In the genomic region with DNA sequence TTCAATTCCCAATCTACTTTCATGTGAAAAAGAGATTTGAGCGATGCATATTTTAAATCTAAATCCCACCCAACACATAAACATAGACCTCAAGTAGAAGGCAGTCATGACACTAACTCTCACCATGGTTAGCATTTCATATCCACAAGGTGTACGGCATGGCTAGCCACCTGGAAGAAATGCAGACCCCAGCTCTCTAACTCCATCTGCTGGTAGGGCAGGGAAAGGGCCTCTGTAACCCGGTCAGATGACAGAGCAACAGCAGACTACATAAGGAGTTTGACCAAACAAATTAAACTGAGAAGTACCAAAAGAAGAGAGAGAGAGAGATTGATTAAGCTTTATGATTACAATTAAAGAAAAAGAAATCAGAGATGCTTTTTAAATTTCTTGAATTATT, we compare ENCODE assay signal across 13 mouse cellular contexts.
A peak's percentile ranks its signal among the peaks of the same experiment; 100 is the strongest.
DNase-seq lines count a peak whose midpoint lies in the region; ATAC-seq and TF ChIP-seq lines count a peak whose summit lies in the region.
"Had no signal": no experiment of that assay in that cellular context is flagged by ENCODE, and none has a peak within 500 bp of the region (broad histone marks: within the 10 kb centered on the region; RNA-seq: fewer than 3 reads in every experiment).

No protein-coding gene starts in this region.

- TF ChIP-seq POLR2A in testis, adult 2 months (IDR thresholded peaks at IDR 0.05; ENCODE audit: control insufficient read depth, low read depth, low read length): no peak
- TF ChIP-seq POLR2A in small intestine, adult 2 months (IDR thresholded peaks at IDR 0.05; ENCODE audit: low read depth, low read length): no peak

- peak; percentile 21; the same call in 1 of the 2 replicates for TF ChIP-seq CTCF in testis, adult 2 months (IDR thresholded peaks at IDR 0.05; ENCODE audit: control insufficient read depth, insufficient read depth, insufficient replicate concordance, low read depth, low read length)
- peak; percentile 59; the same call in 1 of the 2 replicates for TF ChIP-seq CTCF in small intestine, adult 2 months (IDR thresholded peaks at IDR 0.05; ENCODE audit: extremely low read depth, insufficient read length, insufficient replicate concordance, low read depth, low read length)

- no peak overlapping the region for H3K27ac ChIP-seq in kidney, embryonic 15.5 days
- no peak overlapping the region for H3K27ac ChIP-seq in testis, adult 2 months (ENCODE audit: control insufficient read depth, insufficient read depth, low read depth, low read length)
- no peak overlapping the region for H3K27ac ChIP-seq in small intestine, adult 2 months (ENCODE audit: insufficient read depth, low read depth, low read length)
- H3K27ac ChIP-seq: neural tube, embryonic 13.5 days had no signal

- ATAC-seq in kidney, embryonic 15.5 days (replicated peaks; ENCODE audit: low FRiP score): no peak
- ATAC-seq: activated CD4-positive, CD25-positive, alpha-beta regulatory T cell, adult 4 months; hindbrain, embryonic 16.5 days had no signal

- WGBS in kidney, embryonic 15.5 days: 94% methylated on average over 3 of the region's 3 CpGs
- 86% methylated on average over 3 of the region's 3 CpGs for WGBS in small intestine, adult 2 months

- peak; percentile 10 for DNase-seq in kidney, adult 11 months
- no peak for DNase-seq in testis, postnatal 10 days (ENCODE audit: low spot score)
- DNase-seq in T-cell, adult 2 months (ENCODE audit: low spot score): peak; percentile 2
- DNase-seq in cerebellum, postnatal 4 days (ENCODE audit: low spot score in 2 of 2): no peak
- DNase-seq in ovary, postnatal 14 days (ENCODE audit: low spot score): no peak
- DNase-seq: cerebellum, adult 11-12 months had no signal

- no peak overlapping the region for H3K9ac ChIP-seq in kidney, embryonic 15.5 days
- H3K9ac ChIP-seq: neural tube, embryonic 13.5 days had no signal

- no peaks in the 10 kb centered on the region for H3K9me3 ChIP-seq in kidney, embryonic 15.5 days (replicated peaks)
- H3K9me3 ChIP-seq: megakaryocyte, embryonic 14.5 days; neural tube, embryonic 13.5 days had no signal

- H3K4me3 ChIP-seq in kidney, embryonic 15.5 days (replicated peaks): no peak overlapping the region
- H3K4me3 ChIP-seq in testis, adult 2 months (ENCODE audit: control insufficient read depth, low read depth, low read length): no peak overlapping the region
- H3K4me3 ChIP-seq in small intestine, adult 2 months (ENCODE audit: low read depth, low read length): no peak overlapping the region
- H3K4me3 ChIP-seq: megakaryocyte, embryonic 14.5 days; neural tube, embryonic 13.5 days had no signal

- no peak overlapping the region for H3K4me2 ChIP-seq in kidney, embryonic 15.5 days
- H3K4me2 ChIP-seq: neural tube, embryonic 13.5 days had no signal

- no peaks in the 10 kb centered on the region for H3K27me3 ChIP-seq in kidney, embryonic 15.5 days
- H3K27me3 ChIP-seq in testis, adult 2 months (ENCODE audit: control insufficient read depth, insufficient read depth, low read length): no peaks in the 10 kb centered on the region
- H3K27me3 ChIP-seq in small intestine, adult 2 months (ENCODE audit: control insufficient read depth, insufficient read depth, low read length): no peaks in the 10 kb centered on the region
- H3K27me3 ChIP-seq: megakaryocyte, embryonic 14.5 days; neural tube, embryonic 13.5 days had no signal

- peaks cover 14% of the 10 kb centered on the region; the same call in 1 of the 2 replicates for H3K36me3 ChIP-seq in kidney, embryonic 15.5 days
- H3K36me3 ChIP-seq in testis, adult 2 months (ENCODE audit: control insufficient read depth, insufficient read depth, low read length): no peaks in the 10 kb centered on the region
- peaks cover 2% of the 10 kb centered on the region; the same call in 1 of the 2 replicates for H3K36me3 ChIP-seq in small intestine, adult 2 months (ENCODE audit: control insufficient read depth, insufficient read depth, low read length)

- H3K4me1 ChIP-seq in kidney, embryonic 15.5 days: 0 out of 2 replicates have a peak, but pooled peaks cover 6% of the 10 kb centered on the region
- no peaks in the 10 kb centered on the region for H3K4me1 ChIP-seq in testis, adult 2 months (ENCODE audit: control insufficient read depth, insufficient read depth, low read length)
- no peaks in the 10 kb centered on the region for H3K4me1 ChIP-seq in small intestine, adult 2 months (ENCODE audit: control insufficient read depth, insufficient read depth, insufficient read length, low read length)
- H3K4me1 ChIP-seq: neural tube, embryonic 13.5 days had no signal

Comparison
In these comparisons a context has a peak if more than half of its experiments do, and no peak if none do; other contexts are left out.
1. DNase-seq: peak in kidney, adult 11 months (single experiment) and T-cell, adult 2 months (single experiment); none in testis, postnatal 10 days (single experiment), cerebellum, postnatal 4 days (0 of 2) and ovary, postnatal 14 days (single experiment).